Mouse (Mus musculus) hindbrain, embryonic 11.5 days (tissue): Measurements from ENCODE around the gene Slc25a35. TPM values are rescaled to one million over a fixed set of nuclear protein-coding genes. Genes with fewer than 3 reads are reported as not detected.
"Not testable (repeated sequence)": the region's sequence is repeated elsewhere in the genome, so short reads cannot be mapped to it uniquely, and the experiment has no call there.

Source experiments
- ATAC-seq: fragments of 200-750 bp; cut with Nextera tagmentation; 2 replicates; pipeline ENCODE4 v1.8.0; 2017; ENCODE audit warnings: mild to moderate bottlenecking, moderate TSS enrichment, moderate library complexity; ENCODE audit not compliant: low FRiP score
- DNase-seq: peaks from one replicate; pipeline ENCODE4 v3.0.0-alpha.2; 2015; ENCODE audit warnings: low spot score
- H3K27ac ChIP-seq: fragments of 300-500 bp; sonication (generic); 2 replicates; pipeline ENCODE4 v1.5.1; 2014; ENCODE audit warnings: mild to moderate bottlenecking, low read depth, low read length
- H3K27me3 ChIP-seq: fragments of 300-500 bp; sonication (generic); 2 replicates; pipeline ENCODE4 v1.6.1; 2014; ENCODE audit warnings: mild to moderate bottlenecking, low read length, moderate library complexity, mixed read lengths; ENCODE audit not compliant: control insufficient read depth, insufficient read depth
- H3K36me3 ChIP-seq: fragments of 300-500 bp; sonication (generic); 2 replicates; pipeline ENCODE4 v1.6.1; 2014; ENCODE audit warnings: mild to moderate bottlenecking, low read length, moderate library complexity, mixed read lengths; ENCODE audit not compliant: control insufficient read depth, insufficient read depth
- H3K4me1 ChIP-seq: fragments of 300-500 bp; sonication (generic); replicated peaks from 2 replicates; pipeline ENCODE4 v1.6.1; 2014; ENCODE audit warnings: low read length, mixed read lengths; ENCODE audit not compliant: control insufficient read depth, insufficient read depth
- H3K4me2 ChIP-seq: fragments of 300-500 bp; sonication (generic); replicated peaks from 2 replicates; pipeline ENCODE4 v1.6.1; 2014; ENCODE audit warnings: mild to moderate bottlenecking, low read depth, low read length
- H3K4me3 ChIP-seq: fragments of 300-500 bp; sonication (generic); 2 replicates; pipeline ENCODE4 v1.5.1; 2014; ENCODE audit warnings: low read depth, low read length
- H3K9ac ChIP-seq: fragments of 300-500 bp; sonication (generic); 2 replicates; pipeline ENCODE4 v1.6.1; 2014; ENCODE audit warnings: low read depth, low read length
- H3K9me3 ChIP-seq: fragments of 300-500 bp; sonication (generic); 2 replicates; pipeline ENCODE4 v1.6.1; 2016; ENCODE audit warnings: low read length; ENCODE audit not compliant: control insufficient read depth
- WGBS: fragments of 180-500 bp; shearing (Covaris S2); extraction: QIAGEN DNeasy Blood & Tissue Kit; methylation state at CpG from one replicate; pipeline ENCODE4 v1.1.7; 2014; 5-methylcytosine and 5-hydroxymethylcytosine counted together
- polyA plus RNA-seq: library from polyadenylated mRNA; unstranded; fragments of >200 nt; fragmentation: Nextera tagmentation; extraction: Ambion mirVana; gene quantifications from 2 replicates; pipeline ENCODE4 v1.2.1, GENCODE M21; 2014

The Slc25a35 gene
- polyA plus RNA-seq, 1 experiment from 2014 or later: 1.6 TPM

DNA sequence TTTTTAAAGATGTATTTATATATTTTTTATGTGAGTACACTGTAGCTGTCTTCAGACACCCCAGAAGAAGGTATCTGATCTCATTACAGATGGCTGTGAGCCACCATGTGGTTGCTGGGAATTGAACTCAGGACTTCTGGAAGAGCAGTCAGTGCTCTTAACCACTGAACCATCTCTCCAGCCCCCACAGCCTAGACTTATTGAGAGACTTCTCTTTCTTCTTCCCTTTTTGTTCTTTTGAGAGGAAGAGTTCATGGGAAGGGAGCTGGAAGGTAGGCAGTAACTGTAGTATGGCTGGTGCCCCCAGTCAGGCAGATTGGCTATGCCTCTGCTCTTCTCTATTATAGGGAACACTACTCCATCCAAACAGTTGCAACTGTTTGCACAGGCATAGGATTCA, 38.6 kb downstream of the Slc25a35 start:
- H3K36me3 ChIP-seq, H3K4me1 ChIP-seq, H3K4me2 ChIP-seq, H3K9me3 ChIP-seq, H3K27ac ChIP-seq, H3K4me3 ChIP-seq, ATAC-seq, H3K9ac ChIP-seq, H3K27me3 ChIP-seq, DNase-seq: not testable (repeated sequence)

DNA sequence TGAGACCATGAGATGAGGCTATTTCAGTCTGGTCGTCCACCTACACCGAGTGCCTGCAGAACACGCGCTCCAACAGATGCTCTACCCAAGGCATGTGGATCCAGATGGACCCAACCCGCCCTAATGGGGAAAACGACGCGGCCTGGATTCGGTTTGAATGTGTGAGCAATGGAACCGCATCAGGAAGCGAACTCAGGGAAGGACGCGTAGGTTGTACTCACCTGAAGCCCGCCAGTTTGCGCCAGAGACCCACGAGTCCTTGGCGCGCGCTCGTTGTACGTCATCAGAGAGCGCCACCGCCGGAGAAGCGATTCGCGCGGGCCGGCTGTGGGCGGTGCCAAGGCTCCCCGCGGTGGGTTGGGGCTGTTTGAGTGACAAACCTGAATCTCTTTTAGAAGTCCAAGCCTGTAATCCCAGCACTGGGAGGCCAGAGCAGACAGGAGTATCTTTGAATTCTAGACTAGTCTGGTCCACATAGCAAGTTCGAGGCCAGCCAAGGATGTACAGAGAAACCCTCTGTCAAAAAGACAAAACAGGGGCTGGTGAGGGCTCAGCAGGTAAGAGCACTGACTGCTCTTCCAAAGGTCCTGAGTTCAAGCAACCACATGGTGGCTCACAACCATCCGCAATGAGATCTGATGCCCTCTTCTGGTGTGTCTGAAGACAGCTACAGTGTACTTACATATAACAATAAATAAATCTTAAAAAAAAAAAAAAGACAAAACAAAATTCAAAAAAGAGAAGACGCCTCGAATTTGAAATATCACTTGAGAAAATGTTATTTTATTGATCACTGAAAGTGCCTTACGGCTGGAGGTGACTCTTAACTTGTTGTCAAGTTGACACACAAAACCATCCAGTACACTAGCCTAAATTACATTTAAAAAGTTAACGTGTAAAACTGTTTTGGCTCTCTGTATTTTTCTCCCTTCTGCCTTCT, 40.5 kb downstream of the Slc25a35 start, which contains the start of gene Pfas:
Pfas (minus strand) TSS at position 279 of the 940 bp plus-strand sequence.
- H3K4me1 ChIP-seq: no peaks in the 10 kb centered on the region
- 9% methylated on average over 38 of the region's 38 CpGs for WGBS
- no peaks in the 10 kb centered on the region for H3K27me3 ChIP-seq
- DNase-seq (peak; percentile 97), ATAC-seq (peak; percentile 85)
- H3K36me3 ChIP-seq: no peaks in the 10 kb centered on the region; the same call in 1 of the 2 replicates
- H3K4me2 ChIP-seq: peak within 1 kb of the TSS; percentile 61
- peak within 1 kb of the TSS; percentile 82 for H3K4me3 ChIP-seq
- H3K27ac ChIP-seq: peak within 1 kb of the TSS; percentile 45; the same call in 1 of the 2 replicates
- H3K9me3 ChIP-seq: no peaks in the 10 kb centered on the region
- peak within 1 kb of the TSS; percentile 69 for H3K9ac ChIP-seq

DNA sequence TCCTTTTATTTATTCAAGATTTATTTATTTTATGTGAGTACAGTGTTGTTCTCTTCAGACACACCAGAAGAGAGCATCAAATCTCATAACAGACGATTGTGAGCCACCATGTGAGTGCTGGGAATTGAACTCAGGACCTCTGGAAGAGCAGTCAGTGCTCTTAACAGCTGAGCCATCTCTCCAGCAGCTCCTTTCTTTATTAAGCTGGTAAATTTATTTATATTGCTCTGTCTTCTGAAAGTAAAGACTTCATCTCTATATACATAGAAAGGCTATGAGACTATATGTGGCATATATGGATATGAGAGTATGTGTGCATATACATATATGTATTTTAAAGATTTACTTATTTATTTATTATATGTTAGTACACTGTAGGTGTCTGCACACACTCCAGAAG, 41.6 kb downstream of the Slc25a35 start:
- no peak overlapping the region for H3K27ac ChIP-seq
- ATAC-seq: no peak
- DNase-seq: no peak
- no peak overlapping the region for H3K9ac ChIP-seq
- no peaks in the 10 kb centered on the region for H3K36me3 ChIP-seq
- no peaks in the 10 kb centered on the region for H3K4me1 ChIP-seq
- H3K4me3 ChIP-seq: no peak overlapping the region
- 92% methylated on average over 1 of the region's 1 CpGs for WGBS
- no peaks in the 10 kb centered on the region for H3K27me3 ChIP-seq
- no peaks in the 10 kb centered on the region for H3K9me3 ChIP-seq
- H3K4me2 ChIP-seq: no peak overlapping the region

DNA sequence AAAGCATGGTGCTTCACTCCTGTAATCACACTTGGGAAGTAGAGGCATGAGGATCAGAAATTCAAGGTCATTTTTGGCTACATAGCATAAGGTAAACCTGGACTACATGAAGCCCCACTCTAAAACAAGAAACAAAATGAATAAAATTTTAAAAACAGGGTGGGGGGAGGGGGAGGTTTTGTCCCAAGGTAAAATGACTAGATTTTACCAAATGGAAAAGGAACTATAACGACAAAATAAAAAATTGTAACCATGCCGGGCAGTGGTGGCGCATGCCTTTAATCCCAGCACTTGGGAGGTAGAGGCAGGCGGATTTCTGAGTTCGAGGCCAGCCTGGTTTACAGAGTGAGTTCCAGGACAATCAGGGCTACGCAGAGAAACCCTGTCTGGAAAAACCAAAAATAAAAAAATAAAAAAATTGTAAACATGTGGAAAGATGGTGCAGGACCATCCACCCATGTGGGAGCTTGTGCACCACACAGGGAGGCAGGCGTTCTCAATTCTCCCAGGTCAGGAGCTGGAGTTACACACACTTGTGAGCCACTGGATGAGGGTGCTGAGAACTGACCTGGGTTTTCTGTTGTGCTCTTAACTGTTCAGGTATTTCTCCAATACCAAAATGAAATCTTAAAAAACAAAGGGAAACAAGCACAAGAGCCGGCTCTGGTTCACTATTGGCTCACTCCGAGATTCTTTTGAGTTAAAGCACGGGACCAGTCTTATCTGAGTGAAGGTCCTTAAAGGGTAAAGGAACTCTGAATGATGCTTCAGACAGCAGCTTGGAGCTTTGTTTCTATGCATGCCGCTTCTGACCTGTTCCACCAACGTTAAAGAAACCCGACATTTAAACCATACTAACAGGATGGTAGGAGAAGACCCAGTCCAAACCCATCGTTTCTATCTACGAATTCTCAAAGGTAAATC, 42.7 kb downstream of the Slc25a35 start:
- Histone ChIP-seq H3K4me2 (no peak overlapping the region), H3K27ac (no peak overlapping the region), H3K36me3 (no peaks in the 10 kb centered on the region), H3K4me1 (no peaks in the 10 kb centered on the region; the same call in 1 of the 2 replicates), H3K9me3 (no peaks in the 10 kb centered on the region), H3K4me3 (no peak overlapping the region), H3K27me3 (no peaks in the 10 kb centered on the region), H3K9ac (no peak overlapping the region)
- DNase-seq (no peak), ATAC-seq (no peak)
- 93% methylated on average over 15 of the region's 15 CpGs for WGBS

DNA sequence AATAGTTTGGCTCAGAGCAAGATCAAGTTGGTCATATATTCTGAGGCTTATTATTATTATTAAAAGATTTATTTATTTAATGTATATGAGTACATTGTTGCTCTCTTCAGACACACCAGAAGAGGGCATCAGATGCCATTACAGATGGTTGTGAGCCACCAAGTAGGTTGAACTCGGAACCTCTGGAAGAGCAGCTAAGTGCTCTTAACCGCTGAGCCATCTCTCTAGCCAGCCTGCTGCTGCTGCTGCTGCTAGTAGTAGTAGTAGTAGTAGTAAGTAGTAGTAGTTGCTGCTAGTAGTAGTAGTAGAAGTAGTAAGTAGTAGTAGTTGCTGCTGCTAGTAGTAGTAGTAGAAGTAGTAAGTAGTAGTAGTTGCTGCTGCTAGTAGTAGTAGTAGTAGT, 43.5 kb downstream of the Slc25a35 start:
- Histone ChIP-seq H3K4me2 (peak overlapping the region; percentile 72), H3K4me3 (peak overlapping the region; percentile 50; the same call in 1 of the 2 replicates)
- not testable (repeated sequence) for ATAC-seq, H3K9ac ChIP-seq, H3K9me3 ChIP-seq, H3K27ac ChIP-seq, H3K27me3 ChIP-seq, H3K36me3 ChIP-seq, DNase-seq, H3K4me1 ChIP-seq
- WGBS: 72% methylated on average over 2 of the region's 2 CpGs

DNA sequence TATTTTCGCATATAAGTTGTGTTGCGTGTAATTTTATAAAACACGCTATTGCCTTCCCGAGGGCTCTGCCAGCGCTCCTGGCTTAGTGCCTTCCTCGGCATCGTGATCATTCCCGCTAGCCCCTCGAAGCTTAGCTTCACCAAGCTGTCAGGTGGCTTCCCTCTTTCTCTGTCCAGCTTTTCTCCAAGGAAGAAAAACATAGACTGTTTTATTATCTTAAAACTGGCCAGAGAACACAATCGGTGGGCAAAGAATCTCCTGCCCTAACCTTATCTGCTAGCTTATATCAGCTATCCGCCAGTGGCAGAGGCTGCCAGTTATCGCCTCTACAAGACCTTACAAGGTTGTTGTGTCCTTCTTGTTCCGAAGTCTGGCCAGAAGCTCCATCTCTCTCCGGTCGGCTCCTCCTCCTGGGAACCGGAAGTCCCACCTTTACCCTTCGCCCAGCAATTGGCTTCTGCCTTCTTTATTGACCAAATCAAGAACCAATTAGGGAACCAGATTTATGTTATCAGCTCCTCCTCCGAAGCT, 44.2 kb downstream of the Slc25a35 start:
- H3K27me3 ChIP-seq: no peaks in the 10 kb centered on the region
- H3K9ac ChIP-seq: peak overlapping the region; percentile 64
- peak; percentile 53; the same call in 1 of the 2 replicates for ATAC-seq
- no peaks in the 10 kb centered on the region for H3K36me3 ChIP-seq
- peak; percentile 89 for DNase-seq
- H3K27ac ChIP-seq: peak overlapping the region; percentile 78
- H3K4me3 ChIP-seq: peak overlapping the region; percentile 50
- peak overlapping the region; percentile 72 for H3K4me2 ChIP-seq
- H3K4me1 ChIP-seq: peaks cover 5% of the 10 kb centered on the region
- 1% methylated on average over 18 of the region's 18 CpGs for WGBS
- H3K9me3 ChIP-seq: no peaks in the 10 kb centered on the region

DNA sequence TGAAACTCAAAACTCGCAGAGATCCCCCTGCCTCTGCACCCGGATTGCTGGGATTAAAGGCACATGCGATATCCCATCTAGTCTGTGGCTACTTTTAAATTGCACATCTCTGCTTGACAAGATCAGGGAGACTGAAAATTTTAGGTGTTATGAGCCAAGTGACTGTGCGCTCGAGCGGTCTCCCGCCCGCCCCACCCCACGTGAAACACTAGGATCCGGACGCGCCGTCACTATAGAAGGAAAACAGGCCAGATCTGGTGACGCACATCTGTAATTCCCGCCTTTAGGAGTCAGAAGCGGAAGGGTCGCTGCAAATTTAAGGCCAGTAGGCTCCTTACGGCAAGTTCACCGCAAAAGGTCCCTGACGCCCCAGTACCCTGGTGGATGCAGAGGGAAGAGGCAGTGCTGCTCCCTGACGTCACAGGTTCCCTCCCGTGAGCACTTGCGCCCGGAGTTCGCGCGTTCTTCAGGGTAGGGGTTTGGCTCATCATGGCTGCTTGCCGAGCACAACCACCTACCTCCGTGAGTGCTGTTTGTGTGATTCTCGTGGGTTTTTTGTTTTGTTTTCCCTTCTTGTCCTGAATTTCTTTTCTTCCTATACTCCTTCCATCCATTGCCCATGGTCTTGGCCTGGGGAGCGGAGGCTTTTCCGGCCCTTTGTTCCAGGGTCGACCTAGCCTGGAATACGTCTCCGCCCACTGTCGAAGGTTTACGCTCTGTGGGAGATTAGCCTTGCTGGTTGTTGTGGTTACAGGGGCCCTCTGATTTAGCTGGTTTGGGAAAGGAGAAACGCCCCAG, 47.9 kb downstream of the Slc25a35 start, which contains the start of gene Ctc1:
Ctc1 (plus strand) TSS at position 268 of the 798 bp plus-strand sequence.
- ATAC-seq (peak; percentile 97), DNase-seq (peak; percentile 93)
- Histone ChIP-seq H3K9me3 (no peaks in the 10 kb centered on the region), H3K9ac (peak within 1 kb of the TSS; percentile 77), H3K27ac (peak within 1 kb of the TSS; percentile 66), H3K36me3 (no peaks in the 10 kb centered on the region), H3K4me3 (peak within 1 kb of the TSS; percentile 57), H3K27me3 (no peaks in the 10 kb centered on the region), H3K4me1 (peaks cover 5% of the 10 kb centered on the region), H3K4me2 (peak within 1 kb of the TSS; percentile 64)
- 3% methylated on average over 38 of the region's 38 CpGs for WGBS

DNA sequence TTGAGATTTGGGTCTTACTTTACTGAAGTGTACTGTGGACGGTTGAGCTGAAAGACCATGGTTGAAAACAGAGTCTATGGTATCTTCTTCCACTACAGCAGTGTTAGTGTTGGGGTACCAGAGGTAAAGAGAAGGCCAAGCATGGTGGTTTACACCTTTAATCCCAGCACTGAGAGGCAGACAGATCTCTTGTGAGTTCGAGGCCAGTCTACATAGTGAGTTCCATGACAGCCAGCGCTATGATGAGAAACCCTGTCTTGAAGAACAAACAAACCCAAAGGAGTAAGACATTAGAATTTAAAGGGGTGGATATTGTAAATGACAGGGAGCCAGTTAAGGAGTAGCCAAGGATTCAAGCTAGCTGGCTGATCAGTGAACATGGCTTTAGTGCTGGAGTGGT, 48.8 kb downstream of the Slc25a35 start:
- Histone ChIP-seq H3K9ac (peak overlapping the region; percentile 77), H3K27ac (no peak overlapping the region), H3K4me3 (peak overlapping the region; percentile 57), H3K9me3 (no peaks in the 10 kb centered on the region), H3K4me1 (peaks cover 5% of the 10 kb centered on the region), H3K4me2 (peak overlapping the region; percentile 64), H3K27me3 (no peaks in the 10 kb centered on the region), H3K36me3 (no peaks in the 10 kb centered on the region)
- 68% methylated on average over 3 of the region's 3 CpGs for WGBS
- ATAC-seq (no peak), DNase-seq (no peak)
